Mouse (Mus musculus) E14TG2a.4 (cell line): Measurements from ENCODE around the gene Wdr43.

Experiments used
- H3K27me3 ChIP-seq: 2 replicates; pipeline ENCODE4 v1.6.1; 2014; ENCODE audit warnings: low read length, control low read depth; ENCODE audit not compliant: insufficient read depth
- H3K36me3 ChIP-seq: 2 replicates; pipeline ENCODE4 v1.6.1; 2014; ENCODE audit warnings: low read length, control low read depth; ENCODE audit not compliant: insufficient read depth
- H3K4me1 ChIP-seq: replicated peaks from 2 replicates; pipeline ENCODE4 v1.6.1; 2014; ENCODE audit warnings: low read depth, low read length, control low read depth
- H3K4me3 ChIP-seq: replicated peaks from 2 replicates; pipeline ENCODE4 v1.5.1; 2014; ENCODE audit warnings: mild to moderate bottlenecking, low read length
- H3K9me3 ChIP-seq: 2 replicates; pipeline ENCODE4 v1.6.1; 2014; ENCODE audit warnings: low read length, control low read depth
- CTCF ChIP-seq: conservative IDR thresholded peaks from 2 replicates; pipeline ENCODE4 v1.5.1; 2014; ENCODE audit warnings: low read length
- NANOG ChIP-seq: IDR thresholded peaks from 2 replicates; pipeline ENCODE4 v1.6.1; 2014; ENCODE audit warnings: borderline replicate concordance, low read length, mixed read lengths
- POU5F1 ChIP-seq: IDR thresholded peaks from 2 replicates; pipeline ENCODE4 v1.6.1; 2014; ENCODE audit warnings: low read length, borderline replicate concordance

Wdr43 gene

GRCm38 (mm10) chr17:71615638-71616318 is at the start of gene Wdr43:
Gene Wdr43 (plus strand): TSS chr17:71615895.
- Histone ChIP-seq H3K27me3 (no peaks in the 10 kb centered on the region), H3K9me3 (no peaks in the 10 kb centered on the region), H3K4me3 (peak within 1 kb of the TSS; percentile 96), H3K4me1 (peaks cover 39% of the 10 kb centered on the region), H3K36me3 (peaks cover 32% of the 10 kb centered on the region)
- TF ChIP-seq POU5F1 (no peak), CTCF (no peak), NANOG (no peak)

GRCm38 (mm10) chr17:71579176-71579705 is 36.5 kb upstream of the Wdr43 start:
- H3K4me3 ChIP-seq = no peak overlapping the region
- TF ChIP-seq NANOG (no peak), POU5F1 (no peak), CTCF (no peak)

GRCm38 (mm10) chr17:71597881-71598658 is 17.6 kb upstream of the Wdr43 start:
- Histone ChIP-seq H3K27me3 (peaks cover 23% of the 10 kb centered on the region), H3K36me3 (peaks cover 30% of the 10 kb centered on the region), H3K4me3 (peak overlapping the region; percentile 93), H3K4me1 (peaks cover 36% of the 10 kb centered on the region), H3K9me3 (no peaks in the 10 kb centered on the region)
- TF ChIP-seq CTCF (no peak), POU5F1 (no peak), NANOG (no peak)

More at GRCm38 (mm10) chr17:71579176-71579705, 36.5 kb upstream of the Wdr43 start:
- Histone ChIP-seq H3K36me3 (no peaks in the 10 kb centered on the region), H3K9me3 (no peaks in the 10 kb centered on the region), H3K27me3 (no peaks in the 10 kb centered on the region), H3K4me1 (no peaks in the 10 kb centered on the region)

- Histone ChIP-seq H3K4me1 (peaks cover 32% of the 10 kb centered on the region), H3K36me3 (peaks cover 21% of the 10 kb centered on the region), H3K9me3 (no peaks in the 10 kb centered on the region), H3K4me3 (peak overlapping the region; percentile 93), H3K27me3 (peaks cover 30% of the 10 kb centered on the region)
- TF ChIP-seq POU5F1 = no peak
- no peak for TF ChIP-seq CTCF
- TF ChIP-seq NANOG = no peak
Measured at GRCm38 (mm10) chr17:71598659-71599554, 16.8 kb upstream of the Wdr43 start.

GRCm38 (mm10) chr17:71616319-71617032 is 781 bp downstream of the Wdr43 start:
- no peaks in the 10 kb centered on the region for H3K27me3 ChIP-seq
- H3K4me1 ChIP-seq = peaks cover 46% of the 10 kb centered on the region
- TF ChIP-seq NANOG = no peak
- H3K4me3 ChIP-seq = peak overlapping the region; percentile 96
- H3K9me3 ChIP-seq = no peaks in the 10 kb centered on the region
- peaks cover 39% of the 10 kb centered on the region for H3K36me3 ChIP-seq

- peaks cover 43% of the 10 kb centered on the region for H3K36me3 ChIP-seq
- TF ChIP-seq NANOG = no peak
- TF ChIP-seq POU5F1 = no peak
- TF ChIP-seq CTCF = no peak
Measured at GRCm38 (mm10) chr17:71617033-71617362, 1.3 kb downstream of the Wdr43 start.

GRCm38 (mm10) chr17:71617974-71618373 is 2.3 kb downstream of the Wdr43 start:
- TF ChIP-seq POU5F1 (no peak), CTCF (no peak), NANOG (no peak)
- Histone ChIP-seq H3K9me3 (no peaks in the 10 kb centered on the region), H3K4me1 (peaks cover 61% of the 10 kb centered on the region), H3K36me3 (peaks cover 46% of the 10 kb centered on the region), H3K27me3 (no peaks in the 10 kb centered on the region), H3K4me3 (peak overlapping the region; percentile 96)

More at GRCm38 (mm10) chr17:71617033-71617362, 1.3 kb downstream of the Wdr43 start:
- H3K4me3 ChIP-seq = peak overlapping the region; percentile 96
- H3K4me1 ChIP-seq = peaks cover 51% of the 10 kb centered on the region
- H3K9me3 ChIP-seq = no peaks in the 10 kb centered on the region
- H3K27me3 ChIP-seq = no peaks in the 10 kb centered on the region
